Mouse (Mus musculus) forebrain, postnatal 0 days (tissue): ENCODE measurements around the gene Mapt. TPM values are rescaled to one million over a fixed set of nuclear protein-coding genes. Genes with fewer than 3 reads are reported as not detected.

ENCODE experiments used
- ATAC-seq: fragments of 200-750 bp; cut with Nextera tagmentation; 2 replicates; pipeline ENCODE4 v1.8.0; 2017; ENCODE audit warnings: mild to moderate bottlenecking, moderate library complexity
- DNase-seq: peaks from one replicate; pipeline ENCODE4 v3.0.0-alpha.2; 2015
- H3K27ac ChIP-seq: fragments of 300-500 bp; sonication (generic); 2 replicates; pipeline ENCODE4 v1.5.1; 2014; ENCODE audit warnings: low read depth, mild to moderate bottlenecking, antibody characterized with exemption, low read length, moderate library complexity, mixed read lengths
- H3K27me3 ChIP-seq: fragments of 300-500 bp; sonication (generic); 2 replicates; pipeline ENCODE4 v1.6.1; 2014; ENCODE audit warnings: mild to moderate bottlenecking, low read length, mixed read lengths; ENCODE audit not compliant: insufficient read depth
- H3K36me3 ChIP-seq: fragments of 300-500 bp; sonication (generic); 2 replicates; pipeline ENCODE4 v1.6.1; 2014; ENCODE audit warnings: mild to moderate bottlenecking, moderate library complexity; ENCODE audit not compliant: insufficient read depth
- H3K4me1 ChIP-seq: fragments of 300-500 bp; sonication (generic); 2 replicates; pipeline ENCODE4 v1.6.1; 2014; ENCODE audit warnings: antibody characterized with exemption; ENCODE audit not compliant: insufficient read depth
- H3K4me2 ChIP-seq: fragments of 300-500 bp; sonication (generic); 2 replicates; pipeline ENCODE4 v1.6.1; 2014; ENCODE audit warnings: low read depth, mild to moderate bottlenecking, moderate library complexity
- H3K4me3 ChIP-seq: fragments of 300-500 bp; sonication (generic); 2 replicates; pipeline ENCODE4 v1.5.1; 2014; ENCODE audit warnings: low read depth, low read length, mixed read lengths
- H3K9ac ChIP-seq: fragments of 300-500 bp; sonication (generic); 2 replicates; pipeline ENCODE4 v1.6.1; 2014; ENCODE audit warnings: mild to moderate bottlenecking
- H3K9me3 ChIP-seq: fragments of 300-500 bp; sonication (generic); 2 replicates; pipeline ENCODE4 v1.6.1; 2016; ENCODE audit warnings: low read length
- CTCF ChIP-seq: sonication (generic); IDR thresholded peaks from 2 replicates; pipeline ENCODE4 v1.5.1; 2016; ENCODE audit warnings: antibody characterized with exemption, control low read depth, low read depth
- WGBS: fragments of 180-500 bp; shearing (Covaris S2); extraction: QIAGEN DNeasy Blood & Tissue Kit; methylation state at CpG from one replicate; pipeline ENCODE4 v1.1.7; 2014; 5-methylcytosine and 5-hydroxymethylcytosine counted together
- polyA plus RNA-seq: library from polyadenylated mRNA; unstranded; fragments of >200 nt; fragmentation: Nextera tagmentation; extraction: Ambion mirVana; gene quantifications from 2 replicates; pipeline ENCODE4 v1.2.1, GENCODE M21; 2015
- total RNA-seq: library from RNA; depleted of rRNA; stranded (reverse); fragments of >200 nt; gene quantifications from 2 replicates; pipeline ENCODE4 v1.2.3, GENCODE M21; 2014

Mapt gene
- total and polyA plus RNA-seq, 2 experiments from 2014 or later: 641 to 1,388 TPM

GRCm38 (mm10) chr11:104334115-104334514, 102.9 kb downstream of the Mapt start:
- no peak overlapping the region for H3K9ac ChIP-seq
- no peak overlapping the region for H3K27ac ChIP-seq
- ATAC-seq (no peak), DNase-seq (no peak)
- no peak overlapping the region for H3K4me2 ChIP-seq
- H3K4me3 ChIP-seq: no peak overlapping the region
- WGBS: 71% methylated on average over 5 of the region's 5 CpGs
- no peaks in the 10 kb centered on the region for H3K9me3 ChIP-seq
- no peaks in the 10 kb centered on the region for H3K4me1 ChIP-seq
- H3K27me3 ChIP-seq: no peaks in the 10 kb centered on the region
- no peak for TF ChIP-seq CTCF
- H3K36me3 ChIP-seq: peaks cover 68% of the 10 kb centered on the region

- ATAC-seq: no peak
- Histone ChIP-seq H3K9ac (no peak overlapping the region), H3K27me3 (no peaks in the 10 kb centered on the region), H3K4me2 (no peak overlapping the region), H3K36me3 (peaks cover 61% of the 10 kb centered on the region), H3K4me3 (no peak overlapping the region), H3K4me1 (no peaks in the 10 kb centered on the region), H3K9me3 (no peaks in the 10 kb centered on the region), H3K27ac (no peak overlapping the region)
- no peak for DNase-seq
- 91% methylated on average over 13 of the region's 13 CpGs for WGBS
- TF ChIP-seq CTCF: no peak
Measured at GRCm38 (mm10) chr11:104334946-104335345, 103.8 kb downstream of the Mapt start.

- 54% methylated on average over 3 of the region's 3 CpGs for WGBS
- H3K9ac ChIP-seq: no peak overlapping the region
- no peak overlapping the region for H3K27ac ChIP-seq
- TF ChIP-seq CTCF: peak; percentile 67
- no peak overlapping the region for H3K4me3 ChIP-seq
- ATAC-seq (no peak), DNase-seq (no peak)
- no peaks in the 10 kb centered on the region for H3K4me1 ChIP-seq
- no peak overlapping the region for H3K4me2 ChIP-seq
- H3K27me3 ChIP-seq: no peaks in the 10 kb centered on the region
- peaks cover 63% of the 10 kb centered on the region for H3K36me3 ChIP-seq
- no peaks in the 10 kb centered on the region for H3K9me3 ChIP-seq
Measured at GRCm38 (mm10) chr11:104346931-104347330, 115.7 kb downstream of the Mapt start.

DNA sequence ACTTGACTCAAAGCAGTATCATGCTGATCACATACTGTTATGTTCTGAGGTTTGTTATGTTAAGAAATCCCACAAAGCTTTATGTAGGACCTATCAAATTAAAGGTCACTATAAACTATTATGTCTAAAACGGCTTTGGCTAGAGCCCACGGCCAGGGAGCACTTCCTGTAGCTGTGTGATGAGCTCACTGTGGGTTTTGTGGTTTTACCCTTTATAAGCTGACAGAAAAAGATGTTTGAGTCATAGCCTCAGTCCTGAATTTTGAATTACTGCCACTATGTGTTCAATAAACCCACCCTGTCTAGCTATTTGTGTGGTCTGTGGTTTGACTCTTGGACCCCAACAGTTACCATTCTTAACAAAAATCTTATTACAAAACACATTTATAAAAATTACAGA, 130.6 kb downstream of the Mapt start:
- H3K9ac ChIP-seq: no peak overlapping the region
- H3K4me1 ChIP-seq: no peaks in the 10 kb centered on the region
- no peak overlapping the region for H3K4me3 ChIP-seq
- TF ChIP-seq CTCF: no peak
- H3K4me2 ChIP-seq: no peak overlapping the region
- H3K36me3 ChIP-seq: peaks cover 6% of the 10 kb centered on the region; the same call in 1 of the 2 replicates
- H3K9me3 ChIP-seq: no peaks in the 10 kb centered on the region
- H3K27ac ChIP-seq: no peak overlapping the region
- DNase-seq (no peak), ATAC-seq (no peak)
- 68% methylated on average over 2 of the region's 2 CpGs for WGBS
- no peaks in the 10 kb centered on the region for H3K27me3 ChIP-seq

DNA sequence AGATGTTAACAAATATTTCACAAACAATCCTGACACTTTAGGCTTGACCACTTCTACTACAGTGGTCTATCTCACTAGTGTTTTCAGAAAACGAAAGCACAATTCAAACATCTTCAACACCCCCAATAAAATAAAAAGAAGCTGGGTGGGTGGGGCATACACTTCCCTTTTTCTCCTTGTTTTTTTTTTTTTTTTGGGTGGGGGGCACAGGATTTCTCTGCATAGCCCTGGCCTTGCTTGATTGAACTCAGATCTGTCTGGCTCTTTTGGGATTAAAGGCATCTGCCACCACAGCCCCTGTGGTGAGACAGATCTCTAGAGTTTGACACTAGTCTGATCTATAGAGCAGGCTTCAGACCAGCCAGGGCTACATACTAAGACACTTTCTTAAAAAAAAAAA, 131.5 kb downstream of the Mapt start:
- no peak overlapping the region for H3K9ac ChIP-seq
- TF ChIP-seq CTCF: no peak

GRCm38 (mm10) chr11:104363823-104364600, 132.8 kb downstream of the Mapt start:
- no peak overlapping the region for H3K4me3 ChIP-seq
- 96% methylated on average over 2 of the region's 2 CpGs for WGBS

More for the DNA sequence above, 131.5 kb downstream of the Mapt start:
- DNase-seq (no peak), ATAC-seq (no peak)
- WGBS: 100% methylated on average over 1 of the region's 1 CpGs
- H3K27ac ChIP-seq: no peak overlapping the region
- H3K4me1 ChIP-seq: no peaks in the 10 kb centered on the region
- H3K36me3 ChIP-seq: peaks cover 6% of the 10 kb centered on the region; the same call in 1 of the 2 replicates
- H3K4me2 ChIP-seq: no peak overlapping the region
- H3K27me3 ChIP-seq: no peaks in the 10 kb centered on the region
- H3K9me3 ChIP-seq: no peaks in the 10 kb centered on the region
- H3K4me3 ChIP-seq: no peak overlapping the region

GRCm38 (mm10) chr11:104367486-104368190, 136.4 kb downstream of the Mapt start:
- no peak overlapping the region for H3K27ac ChIP-seq
- no peak overlapping the region for H3K4me3 ChIP-seq
- DNase-seq (no peak), ATAC-seq (no peak)
- no peak overlapping the region for H3K9ac ChIP-seq
- H3K9me3 ChIP-seq: no peaks in the 10 kb centered on the region
- no peak overlapping the region for H3K4me2 ChIP-seq
- H3K36me3 ChIP-seq: no peaks in the 10 kb centered on the region
- WGBS: 90% methylated on average over 5 of the region's 5 CpGs
- no peaks in the 10 kb centered on the region for H3K27me3 ChIP-seq
- TF ChIP-seq CTCF: no peak
- no peaks in the 10 kb centered on the region for H3K4me1 ChIP-seq

More at GRCm38 (mm10) chr11:104363823-104364600, 132.8 kb downstream of the Mapt start:
- no peaks in the 10 kb centered on the region for H3K9me3 ChIP-seq
- H3K9ac ChIP-seq: no peak overlapping the region
- no peak for ATAC-seq
- H3K4me2 ChIP-seq: no peak overlapping the region
- DNase-seq: no peak
- H3K4me1 ChIP-seq: no peaks in the 10 kb centered on the region
- no peak for TF ChIP-seq CTCF
- H3K27ac ChIP-seq: no peak overlapping the region
- H3K27me3 ChIP-seq: no peaks in the 10 kb centered on the region
- peaks cover 6% of the 10 kb centered on the region; the same call in 1 of the 2 replicates for H3K36me3 ChIP-seq
